Mouse (Mus musculus) thymus, postnatal 25 days (tissue): ENCODE data around the gene Ddit4.

Experiments
- DNase-seq: peaks from one replicate; pipeline ENCODE4 v3.0.0; 2022

The Ddit4 gene

GRCm38 (mm10) chr10:59915196-59915962 is 36.3 kb downstream of the Ddit4 start:
- no peak for DNase-seq

GRCm38 (mm10) chr10:59911561-59912198 is 40.0 kb downstream of the Ddit4 start:
- peak; percentile 53 for DNase-seq

GRCm38 (mm10) chr10:59911091-59911490 is 40.5 kb downstream of the Ddit4 start:
- peak; percentile 88 for DNase-seq

- no peak for DNase-seq
Observed at GRCm38 (mm10) chr10:59909357-59909847, 42.2 kb downstream of the Ddit4 start.

GRCm38 (mm10) chr10:59908776-59909315 is 42.8 kb downstream of the Ddit4 start:
- no peak for DNase-seq

- DNase-seq: peak; percentile 67
Observed at GRCm38 (mm10) chr10:59907695-59908299, 43.8 kb downstream of the Ddit4 start.

GRCm38 (mm10) chr10:59907080-59907609 is 44.5 kb downstream of the Ddit4 start:
- DNase-seq: peak; percentile 64

- no peak for DNase-seq
Observed at GRCm38 (mm10) chr10:59903170-59903569, 48.5 kb downstream of the Ddit4 start.

GRCm38 (mm10) chr10:59902606-59902990 is 49.0 kb downstream of the Ddit4 start:
- no peak for DNase-seq

- peak; percentile 79 for DNase-seq
Observed at GRCm38 (mm10) chr10:59901986-59902605, 49.5 kb downstream of the Ddit4 start.

- peak; percentile 33 for DNase-seq
Observed at GRCm38 (mm10) chr10:59901463-59901862, 50.2 kb downstream of the Ddit4 start.

GRCm38 (mm10) chr10:59900939-59901338 is 50.7 kb downstream of the Ddit4 start:
- DNase-seq: peak; percentile 66

- DNase-seq: no peak
Observed at GRCm38 (mm10) chr10:59900174-59900435, 51.5 kb downstream of the Ddit4 start.
